Comparison of ENCODE assay signal across 11 mouse cellular contexts in the genomic region with DNA sequence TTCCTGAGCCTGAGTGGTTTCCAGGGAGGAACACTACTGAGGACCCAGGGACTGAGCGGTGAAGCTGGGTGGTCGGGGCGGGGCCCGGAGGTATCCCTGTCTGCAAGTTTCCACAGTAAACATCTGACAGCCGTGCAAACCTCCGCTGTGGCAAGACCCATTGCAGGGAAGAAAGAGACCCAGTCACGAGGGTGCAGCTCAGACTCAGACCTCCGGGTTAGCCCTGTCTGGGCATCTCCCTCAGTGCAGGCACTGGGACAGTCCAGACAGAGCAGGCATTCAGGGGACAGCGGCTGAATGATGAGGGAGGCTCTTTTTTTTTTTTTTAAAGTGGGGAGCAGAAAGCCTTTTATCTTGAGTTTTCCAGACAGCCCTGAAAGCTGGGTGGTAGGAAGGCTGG. TPM values are rescaled to one million over a fixed set of nuclear protein-coding genes. Genes with fewer than 3 reads are reported as not detected.
DNase-seq lines count a peak whose midpoint lies in the region; ATAC-seq and TF ChIP-seq lines count a peak whose summit lies in the region.
"Had no signal": no experiment of that assay in that cellular context is flagged by ENCODE, and none has a peak within 500 bp of the region (broad histone marks: within the 10 kb centered on the region; RNA-seq: fewer than 3 reads in every experiment).

No protein-coding gene starts in this region.

- no peak for DNase-seq in midbrain, embryonic 10.5 days (ENCODE audit: low spot score)
- no peak for DNase-seq in limb, embryonic 14.5 days (ENCODE audit: low spot score)
- no peak for DNase-seq in gastrocnemius, postnatal 25 days
- DNase-seq in kidney, postnatal 25 days: no peak
- no peak for DNase-seq in kidney, adult 11 months
- DNase-seq: cerebellum, adult 11 months had no signal

- no peak overlapping the region for H3K27ac ChIP-seq in midbrain, embryonic 13.5 days
- H3K27ac ChIP-seq in midbrain, embryonic 10.5 days (replicated peaks): no peak overlapping the region; the same call in 1 of the 2 replicates
- H3K27ac ChIP-seq in embryonic facial prominence, embryonic 12.5 days: peak overlapping the region; percentile 3; the same call in 1 of the 2 replicates
- H3K27ac ChIP-seq in limb, embryonic 14.5 days (replicated peaks; ENCODE audit: low read depth, low read length): no peak overlapping the region; the same call in 1 of the 2 replicates
- H3K27ac ChIP-seq: hindbrain, embryonic 15.5 days; liver, embryonic 14.5 days had no signal

- no peaks in the 10 kb centered on the region for H3K9me3 ChIP-seq in midbrain, embryonic 13.5 days
- no peaks in the 10 kb centered on the region for H3K9me3 ChIP-seq in midbrain, embryonic 10.5 days (replicated peaks)
- no peaks in the 10 kb centered on the region for H3K9me3 ChIP-seq in embryonic facial prominence, embryonic 12.5 days
- no peaks in the 10 kb centered on the region for H3K9me3 ChIP-seq in limb, embryonic 14.5 days (ENCODE audit: control insufficient read depth, low read length)
- H3K9me3 ChIP-seq: hindbrain, embryonic 15.5 days; megakaryocyte, embryonic 14.5 days had no signal

- peaks cover 33% of the 10 kb centered on the region for H3K4me1 ChIP-seq in midbrain, embryonic 13.5 days (replicated peaks)
- peaks cover 48% of the 10 kb centered on the region for H3K4me1 ChIP-seq in midbrain, embryonic 10.5 days
- peaks cover 78% of the 10 kb centered on the region for H3K4me1 ChIP-seq in embryonic facial prominence, embryonic 12.5 days
- peaks cover 81% of the 10 kb centered on the region for H3K4me1 ChIP-seq in limb, embryonic 14.5 days (ENCODE audit: control insufficient read depth, insufficient read depth, low read length)

- ATAC-seq in midbrain, embryonic 13.5 days: peak; percentile 57; the same call in 1 of the 2 replicates
- ATAC-seq in embryonic facial prominence, embryonic 12.5 days (ENCODE audit: insufficient number of reproducible peaks, insufficient read depth, low FRiP score, low TSS enrichment): peak; percentile 52; the same call in 1 of the 2 replicates
- no peak for ATAC-seq in limb, embryonic 14.5 days (ENCODE audit: low FRiP score, low read depth)

- H3K4me3 ChIP-seq in midbrain, embryonic 13.5 days (replicated peaks): no peak overlapping the region
- H3K4me3 ChIP-seq in midbrain, embryonic 10.5 days: no peak overlapping the region
- no peak overlapping the region for H3K4me3 ChIP-seq in embryonic facial prominence, embryonic 12.5 days
- H3K4me3 ChIP-seq in limb, embryonic 14.5 days (replicated peaks; ENCODE audit: low read length): no peak overlapping the region
- H3K4me3 ChIP-seq: hindbrain, embryonic 15.5 days; megakaryocyte, embryonic 14.5 days had no signal

- H3K27me3 ChIP-seq in midbrain, embryonic 13.5 days: peaks cover 8% of the 10 kb centered on the region; the same call in 1 of the 2 replicates
- peaks cover 65% of the 10 kb centered on the region for H3K27me3 ChIP-seq in midbrain, embryonic 10.5 days (ENCODE audit: low read depth, poor library complexity, severe bottlenecking)
- H3K27me3 ChIP-seq in embryonic facial prominence, embryonic 12.5 days: no peaks in the 10 kb centered on the region
- no peaks in the 10 kb centered on the region for H3K27me3 ChIP-seq in limb, embryonic 14.5 days (ENCODE audit: control insufficient read depth, insufficient read depth, low read length)
- H3K27me3 ChIP-seq: hindbrain, embryonic 15.5 days had no signal

- no peak for TF ChIP-seq POLR2A in limb, embryonic 14.5 days (IDR thresholded peaks at IDR 0.05; ENCODE audit: borderline replicate concordance, extremely low read depth, insufficient read depth, insufficient read length)

- H3K9ac ChIP-seq in midbrain, embryonic 13.5 days (replicated peaks): no peak overlapping the region
- no peak overlapping the region for H3K9ac ChIP-seq in embryonic facial prominence, embryonic 12.5 days
- H3K9ac ChIP-seq in limb, embryonic 14.5 days (ENCODE audit: low read depth, low read length, severe bottlenecking): no peak overlapping the region
- H3K9ac ChIP-seq: hindbrain, embryonic 15.5 days; liver, embryonic 14.5 days had no signal

- no peaks in the 10 kb centered on the region for H3K36me3 ChIP-seq in midbrain, embryonic 13.5 days
- no peaks in the 10 kb centered on the region for H3K36me3 ChIP-seq in midbrain, embryonic 10.5 days
- no peaks in the 10 kb centered on the region for H3K36me3 ChIP-seq in embryonic facial prominence, embryonic 12.5 days
- no peaks in the 10 kb centered on the region for H3K36me3 ChIP-seq in limb, embryonic 14.5 days (ENCODE audit: control insufficient read depth, insufficient read depth, low read length)
- H3K36me3 ChIP-seq: hindbrain, embryonic 15.5 days had no signal

- no peak overlapping the region for H3K4me2 ChIP-seq in midbrain, embryonic 13.5 days (replicated peaks)
- peak overlapping the region; percentile 26 for H3K4me2 ChIP-seq in embryonic facial prominence, embryonic 12.5 days (replicated peaks)
- 0 out of 2 replicates have a peak overlapping the region, but pooled peaks have one; percentile 3 for H3K4me2 ChIP-seq in limb, embryonic 14.5 days (replicated peaks; ENCODE audit: low read depth, low read length, severe bottlenecking)
- H3K4me2 ChIP-seq: hindbrain, embryonic 15.5 days had no signal

- 56% methylated on average over 9 of the region's 9 CpGs for WGBS in midbrain, embryonic 13.5 days
- WGBS in midbrain, embryonic 10.5 days: 64% methylated on average over 9 of the region's 9 CpGs
- 32% methylated on average over 9 of the region's 9 CpGs for whole genome bisulfite sequencing in embryonic facial prominence, embryonic 12.5 days
- 36% methylated on average over 9 of the region's 9 CpGs for WGBS in limb, embryonic 14.5 days

RNA-seq across cellular contexts. Expression of a gene that starts 9.6 kb away (rescaled TPM):
- 4.0 and 4.8 TPM in 2 replicates for polyA plus RNA-seq in midbrain, embryonic 13.5 days (2015; fragmentation: Nextera tagmentation; extraction: Ambion mirVana)
- 8.3 and 8.7 TPM in 2 replicates for polyA plus RNA-seq in midbrain, embryonic 10.5 days (2016; fragmentation: Nextera tagmentation; extraction: Ambion mirVana)
- 21.0 and 22.6 TPM in 2 replicates for polyA plus RNA-seq in embryonic facial prominence, embryonic 12.5 days (2016; fragmentation: Nextera tagmentation; extraction: Ambion mirVana)
- polyA plus RNA-seq in limb, embryonic 14.5 days (2012; rRNA removed): 19.4 and 21.9 TPM in 2 replicates
- polyA plus RNA-seq in limb, embryonic 14.5 days (2014; fragmentation: Nextera tagmentation; extraction: Ambion mirVana): 18.0 and 18.8 TPM in 2 replicates
- 1 to 10 TPM; 5.2 to 8.2 TPM for total RNA-seq in gastrocnemius, postnatal 25 days (2021)
